Mouse (Mus musculus) heart, postnatal 0 days (tissue): ENCODE measurements around the gene Igsf9.
A peak's percentile ranks its signal among the peaks of the same experiment; 100 is the strongest.

Experiments
- CTCF ChIP-seq: IDR thresholded peaks from 2 replicates; pipeline ENCODE4 v1.5.1; 2016; ENCODE audit warnings: antibody characterized with exemption, control low read depth, low read depth
- EP300 ChIP-seq: IDR thresholded peaks from 2 replicates; pipeline ENCODE4 v1.6.1; 2016; ENCODE audit warnings: antibody characterized with exemption, low read depth

DNA sequence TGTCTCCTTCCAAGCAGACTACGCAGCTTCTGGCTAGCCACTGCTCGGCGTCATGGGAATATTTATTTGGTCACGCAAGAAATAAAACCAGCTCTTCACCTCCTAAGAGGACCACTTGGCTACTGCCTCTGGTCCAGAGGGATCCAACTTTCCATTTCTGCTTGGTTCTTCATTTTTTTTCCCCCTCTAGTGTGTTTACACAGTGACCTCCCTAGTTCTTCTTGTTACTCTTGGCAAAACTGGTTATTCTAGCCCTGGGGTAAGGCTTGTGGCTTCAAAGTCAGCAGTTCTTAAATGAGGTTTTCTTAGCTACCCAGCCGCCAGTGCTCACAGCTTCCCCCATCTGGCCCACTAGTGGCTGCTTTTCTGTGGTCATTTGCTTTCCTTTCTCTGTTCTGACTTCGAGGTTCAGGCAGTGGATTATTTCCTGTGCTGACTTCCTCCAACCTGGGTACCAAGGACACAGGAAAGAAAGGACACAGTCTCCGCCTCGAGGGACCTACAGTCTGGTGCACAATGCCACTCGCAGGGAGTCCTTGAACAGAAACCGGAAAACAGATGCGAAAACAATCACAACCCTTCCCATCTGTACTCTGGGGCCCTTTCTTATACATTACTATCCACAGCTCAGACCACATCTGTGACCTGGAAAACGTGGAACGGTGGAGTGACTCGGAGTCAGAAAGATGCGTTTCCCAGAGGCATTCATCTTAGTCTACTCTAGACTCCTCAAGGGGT is 43.6 kb downstream of the Igsf9 start:
- TF ChIP-seq CTCF (peak; percentile 20; the same call in 1 of the 2 replicates), EP300 (peak; percentile 89)
